Mouse (Mus musculus) granulocyte monocyte progenitor cell, adult 5-6 weeks (primary cell): Measurements from ENCODE around the gene Zc3hav1. TPM values are rescaled to one million over a fixed set of nuclear protein-coding genes. Genes with fewer than 3 reads are reported as not detected.

Experiments used
- ATAC-seq: replicated peaks from 2 replicates; pipeline ENCODE4 v1.8.0; 2016; ENCODE audit warnings: mild to moderate bottlenecking, moderate TSS enrichment, inconsistent platforms; ENCODE audit not compliant: poor library complexity, severe bottlenecking
- total RNA-seq, 2 experiments: library from RNA; stranded (forward) in 1 of 2; stranded (reverse) in 1 of 2; fragments of 200-712, 200-1000 nt in 1 of 2; fragments of >200 nt in 1 of 2; fragmentation: Nextera tagmentation in 1 of 2; gene quantifications; 2 replicates each; pipeline ENCODE4 v1.2.3; 2014 to 2017

Zc3hav1 gene
- total RNA-seq, 2 experiments from 2014 or later = 46.8 to 47.6 TPM

- ATAC-seq = peak; percentile 88
These were observed 55.5 kb downstream of the Zc3hav1 start, which contains the start of gene Zc3hav1l for GRCm38 (mm10) chr6:38298761-38299401. Gene Zc3hav1l, minus strand, starts transcription at chr6:38299259.

- ATAC-seq = peak; percentile 34
These were observed 56.2 kb downstream of the Zc3hav1 start for GRCm38 (mm10) chr6:38298246-38298635.

GRCm38 (mm10) chr6:38297580-38298245 lies 56.7 kb downstream of the Zc3hav1 start:
- 0 out of 2 replicates have a peak, but pooled peaks have one; percentile 5 for ATAC-seq

- no peak for ATAC-seq
These were observed 60.7 kb downstream of the Zc3hav1 start for GRCm38 (mm10) chr6:38293708-38294107.

GRCm38 (mm10) chr6:38292871-38293646 lies 61.3 kb downstream of the Zc3hav1 start:
- no peak for ATAC-seq

- no peak for ATAC-seq
These were observed 70.0 kb downstream of the Zc3hav1 start for GRCm38 (mm10) chr6:38284422-38284821.

- no peak for ATAC-seq
These were observed 89.9 kb downstream of the Zc3hav1 start for GRCm38 (mm10) chr6:38264466-38264865.

GRCm38 (mm10) chr6:38263393-38264159 lies 90.8 kb downstream of the Zc3hav1 start:
- no peak for ATAC-seq

- no peak for ATAC-seq
These were observed 92.5 kb downstream of the Zc3hav1 start for GRCm38 (mm10) chr6:38261877-38262276.

GRCm38 (mm10) chr6:38257506-38257905 lies 96.9 kb downstream of the Zc3hav1 start:
- ATAC-seq = no peak

- ATAC-seq = no peak
These were observed 97.6 kb downstream of the Zc3hav1 start for GRCm38 (mm10) chr6:38256793-38257192.

GRCm38 (mm10) chr6:38255794-38256193 lies 98.6 kb downstream of the Zc3hav1 start:
- ATAC-seq = no peak

Other genes with a start within 250 kb of the Zc3hav1 start
- not detected in 2 replicates for gene Tmem213, start 245.3 kb downstream of the Zc3hav1 start, total RNA-seq (2014; fragmentation: Nextera tagmentation)
- gene Tmem213, start 245.3 kb downstream of the Zc3hav1 start, total RNA-seq (2017) = not detected in 2 replicates
- gene Atp6v0a4, start 230.0 kb downstream of the Zc3hav1 start, total RNA-seq (2014; fragmentation: Nextera tagmentation) = not detected in 2 replicates
- not detected in 2 replicates for gene Atp6v0a4, start 230.0 kb downstream of the Zc3hav1 start, total RNA-seq (2017)
- gene D630045J12Rik, start 100.6 kb downstream of the Zc3hav1 start, total RNA-seq (2014; fragmentation: Nextera tagmentation) = 2.0 and 2.2 TPM in 2 replicates
- 0.15 and 0.22 TPM in 2 replicates for gene D630045J12Rik, start 100.6 kb downstream of the Zc3hav1 start, total RNA-seq (2017)
- gene Zc3hav1l, start 55.3 kb downstream of the Zc3hav1 start, total RNA-seq (2014; fragmentation: Nextera tagmentation) = 19.3 and 23.8 TPM in 2 replicates
- gene Zc3hav1l, start 55.3 kb downstream of the Zc3hav1 start, total RNA-seq (2017) = 4.1 and 5.1 TPM in 2 replicates
- 0.79 TPM in 1 of 2 replicates, not detected in the other for gene Ttc26, start 26.9 kb upstream of the Zc3hav1 start, total RNA-seq (2014; fragmentation: Nextera tagmentation)
- gene Ttc26, start 26.9 kb upstream of the Zc3hav1 start, total RNA-seq (2017) = 0.90 and 1.7 TPM in 2 replicates
- 48.2 and 57.1 TPM in 2 replicates for gene Ubn2, start 79.3 kb upstream of the Zc3hav1 start, total RNA-seq (2014; fragmentation: Nextera tagmentation)
- gene Ubn2, start 79.3 kb upstream of the Zc3hav1 start, total RNA-seq (2017) = 19.0 and 27.8 TPM in 2 replicates
- 128 and 160 TPM in 2 replicates for gene Fmc1, start 178.9 kb upstream of the Zc3hav1 start, total RNA-seq (2014; fragmentation: Nextera tagmentation)
- gene Fmc1, start 178.9 kb upstream of the Zc3hav1 start, total RNA-seq (2017) = 61.3 and 84.4 TPM in 2 replicates
- 176 TPM in 2 replicates for gene Luc7l2, start 196.7 kb upstream of the Zc3hav1 start, total RNA-seq (2014; fragmentation: Nextera tagmentation)
- gene Luc7l2, start 196.7 kb upstream of the Zc3hav1 start, total RNA-seq (2017) = 185 and 219 TPM in 2 replicates